Mouse (Mus musculus): Measurements from ENCODE around the gene Trip11. TPM values are rescaled to one million over a fixed set of nuclear protein-coding genes. Genes with fewer than 3 reads are reported as not detected.
"Not testable (repeated sequence)": the region's sequence is repeated elsewhere in the genome, so short reads cannot be mapped to it uniquely, and the experiment has no call there.

The Trip11 gene
- polyA plus RNA-seq (2012; rRNA removed): 7.0 and 9.6 TPM in 2 replicates

DNA sequence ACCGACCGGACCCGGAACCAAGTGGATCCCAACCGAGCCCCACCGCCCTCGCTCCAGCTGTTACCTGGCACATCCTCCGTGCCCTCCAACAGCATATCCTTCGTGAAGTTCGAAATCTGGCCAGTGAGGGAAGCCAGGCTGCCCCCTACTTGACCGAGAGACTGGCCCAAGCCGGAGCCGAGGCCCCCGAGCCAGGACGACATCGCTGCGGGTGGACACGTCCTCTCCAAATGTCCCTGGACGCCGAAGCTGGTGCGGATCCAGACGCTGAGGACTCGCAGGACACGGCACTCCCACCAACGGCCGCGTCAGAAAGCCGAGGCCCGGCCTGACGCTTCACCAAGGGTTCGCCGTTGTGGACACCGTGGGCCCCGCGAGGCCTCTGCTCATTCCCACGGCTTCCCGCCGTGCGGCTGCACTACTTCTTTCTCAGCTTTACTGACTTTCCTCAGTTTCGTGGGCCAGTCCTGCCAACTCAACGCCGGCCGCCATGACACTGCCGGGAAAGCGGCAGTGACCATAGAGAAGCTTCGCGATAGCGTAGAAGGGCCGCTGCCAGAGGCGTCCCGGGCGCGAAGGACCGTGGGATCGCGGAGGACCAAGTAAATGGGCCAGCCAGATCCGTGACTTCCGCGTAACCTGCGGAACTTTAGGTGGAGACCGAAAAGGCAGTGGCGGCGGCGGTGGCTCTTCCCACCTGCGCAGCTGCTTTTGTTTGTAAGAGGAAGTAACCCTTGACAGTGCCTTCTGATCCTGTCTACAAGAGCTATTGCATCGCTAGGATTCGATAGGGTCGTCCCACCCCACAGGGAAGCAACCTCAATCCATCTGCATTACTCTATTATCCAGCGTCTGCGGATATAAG, at the start of gene Trip11:
Gene Trip11, minus strand, starts transcription at position 642 of the 865 bp plus-strand sequence.
- no peak for TF ChIP-seq CTCF (IDR thresholded peaks at IDR 0.05; ENCODE audit: borderline replicate concordance, extremely low read depth, insufficient read depth, insufficient read length)
- TF ChIP-seq POLR2A (IDR thresholded peaks at IDR 0.05; ENCODE audit: borderline replicate concordance, extremely low read depth, insufficient read depth, insufficient read length, poor library complexity, severe bottlenecking): peak; percentile 41; the same call in 1 of the 2 replicates
- DNase-seq (ENCODE audit: low read depth): peak; percentile 97

DNA sequence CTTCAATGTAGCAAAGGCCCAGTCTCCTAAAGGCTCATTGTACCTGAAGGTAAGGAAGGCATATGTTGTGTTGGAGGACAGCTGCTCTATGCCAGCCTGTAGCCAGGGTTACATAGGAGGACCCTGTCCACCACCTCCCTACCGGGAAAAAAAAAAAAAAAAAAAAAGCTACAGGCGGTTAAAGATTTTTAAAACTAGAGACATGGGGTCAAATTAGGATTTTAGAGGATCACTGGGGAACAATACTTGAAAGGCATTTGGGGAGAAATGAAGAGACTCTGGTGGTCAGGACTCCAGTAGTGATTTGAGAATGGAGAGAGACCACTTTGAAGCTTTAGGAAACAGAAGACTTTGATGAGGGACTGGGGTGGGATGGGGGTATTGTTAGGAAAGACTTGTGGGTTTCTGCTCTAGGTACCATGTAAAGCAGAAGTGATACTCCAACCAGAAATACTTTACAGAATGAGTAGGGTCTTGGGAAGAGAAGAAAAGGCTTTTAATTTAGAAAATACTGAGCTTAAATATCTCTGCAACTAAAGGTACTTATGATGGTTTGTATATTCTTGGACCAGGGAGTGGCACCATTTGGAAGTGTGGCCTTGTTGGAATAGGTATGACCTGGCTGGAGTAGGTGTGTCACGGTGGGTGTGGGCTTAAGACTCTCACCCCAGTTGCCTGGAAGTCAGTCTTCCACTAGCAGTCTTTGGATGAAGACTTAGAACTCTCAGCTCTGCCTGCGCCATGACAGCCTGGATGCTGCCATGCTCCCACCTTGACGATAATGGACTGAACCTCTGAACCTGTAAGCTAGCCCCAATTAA, 46.1 kb upstream of the Trip11 start:
- DNase-seq (ENCODE audit: low read depth): not testable (repeated sequence)

DNA sequence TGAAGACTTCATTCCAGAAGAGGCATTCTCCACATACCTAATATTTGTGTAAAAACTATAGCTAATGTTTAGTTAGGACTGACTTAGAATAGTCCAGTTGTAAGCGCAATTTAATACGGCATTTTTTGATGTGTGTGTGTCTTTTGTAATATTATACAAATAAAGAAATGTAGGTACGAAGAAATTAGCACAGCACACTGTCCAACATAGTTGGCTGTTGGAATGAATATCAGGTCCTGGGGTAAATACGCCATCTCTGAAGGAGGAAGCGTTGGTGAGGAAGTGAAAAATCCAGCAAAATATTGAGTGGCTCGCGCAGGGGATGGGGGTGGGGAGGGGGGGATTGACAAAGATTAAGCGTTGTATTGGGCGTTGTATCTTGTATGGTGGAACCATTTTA, 45.5 kb upstream of the Trip11 start:
- TF ChIP-seq CTCF (IDR thresholded peaks at IDR 0.05; ENCODE audit: borderline replicate concordance, extremely low read depth, insufficient read depth, insufficient read length): no peak
- TF ChIP-seq POLR2A (IDR thresholded peaks at IDR 0.05; ENCODE audit: borderline replicate concordance, extremely low read depth, insufficient read depth, insufficient read length, poor library complexity, severe bottlenecking): no peak
- no peak for DNase-seq (ENCODE audit: low read depth)

DNA sequence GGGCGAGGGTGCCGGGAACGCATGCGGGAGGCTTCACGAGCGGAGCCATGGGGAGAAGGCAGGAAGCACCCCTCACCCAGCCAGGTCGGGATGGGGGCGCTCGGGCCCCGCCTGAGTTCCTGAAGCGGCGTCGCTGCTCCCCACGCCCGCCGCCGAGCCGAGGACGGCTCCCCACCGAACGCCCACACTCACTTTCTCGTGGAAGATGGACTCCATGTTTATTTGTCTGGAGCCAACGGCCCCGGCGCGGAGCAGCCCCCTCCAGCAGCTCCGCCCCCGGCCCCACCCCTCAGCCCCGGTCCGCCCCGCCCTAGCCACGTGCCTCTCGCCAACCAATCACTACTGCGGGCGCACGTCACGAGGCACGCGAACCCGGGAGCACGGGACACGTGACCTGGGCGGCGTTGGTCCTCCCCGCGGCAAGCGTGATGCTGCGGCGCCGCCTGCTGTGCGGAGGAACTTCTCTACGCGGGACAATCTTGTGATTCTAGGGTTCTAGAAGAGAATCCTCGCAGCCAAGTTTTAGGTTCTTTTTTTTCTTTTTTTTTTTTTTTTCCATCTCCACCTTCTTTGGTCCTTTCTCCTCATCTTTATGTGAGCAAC, 45.0 kb upstream of the Trip11 start, which contains the start of gene Atxn3:
Gene Atxn3, minus strand, starts transcription at position 305 of the 603 bp plus-strand sequence.
- peak; percentile 50 for TF ChIP-seq CTCF (IDR thresholded peaks at IDR 0.05; ENCODE audit: borderline replicate concordance, extremely low read depth, insufficient read depth, insufficient read length)
- TF ChIP-seq POLR2A (IDR thresholded peaks at IDR 0.05; ENCODE audit: borderline replicate concordance, extremely low read depth, insufficient read depth, insufficient read length, poor library complexity, severe bottlenecking): peak; percentile 76
- DNase-seq (ENCODE audit: low read depth): peak; percentile 99

DNA sequence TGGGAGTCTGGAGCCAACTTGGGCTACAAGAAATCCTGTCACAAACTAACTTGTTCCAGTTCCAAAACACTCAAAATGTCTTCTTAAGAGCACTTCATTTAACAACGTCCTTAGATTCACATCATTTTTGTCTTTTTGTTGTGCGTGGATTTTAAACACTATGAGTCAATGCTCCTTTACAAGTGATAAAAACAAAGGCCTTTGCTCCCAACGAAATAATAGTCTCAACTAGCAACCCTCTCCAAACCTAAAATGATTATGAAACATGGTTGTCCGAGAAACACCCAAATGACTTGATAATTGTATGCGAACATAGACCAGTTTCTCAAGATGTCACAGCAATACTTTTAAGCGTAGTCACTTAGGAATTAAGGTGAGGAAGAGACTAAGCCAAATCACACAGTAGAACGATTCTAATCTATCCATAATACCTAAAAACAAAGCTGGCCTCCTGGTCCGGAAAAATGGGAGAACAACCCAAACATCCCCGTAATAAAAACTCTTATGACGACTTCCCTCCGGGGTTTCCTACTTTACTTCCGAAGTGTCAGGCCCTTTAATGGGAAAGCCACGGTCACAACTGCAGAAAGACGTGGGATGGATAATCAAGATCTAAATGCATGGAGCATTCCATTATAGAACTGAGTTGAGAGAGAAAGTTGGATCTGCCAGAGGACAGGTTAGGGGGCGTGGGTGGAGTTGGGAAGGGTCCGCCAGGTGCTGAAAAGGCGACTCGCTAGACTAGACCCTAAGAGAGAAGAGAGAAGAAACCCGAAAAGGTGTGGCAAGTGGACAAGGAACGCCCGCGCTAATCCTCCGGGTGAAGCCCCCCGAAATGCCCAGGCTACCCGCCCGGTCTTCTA, 44.2 kb upstream of the Trip11 start:
- DNase-seq (ENCODE audit: low read depth): no peak

DNA sequence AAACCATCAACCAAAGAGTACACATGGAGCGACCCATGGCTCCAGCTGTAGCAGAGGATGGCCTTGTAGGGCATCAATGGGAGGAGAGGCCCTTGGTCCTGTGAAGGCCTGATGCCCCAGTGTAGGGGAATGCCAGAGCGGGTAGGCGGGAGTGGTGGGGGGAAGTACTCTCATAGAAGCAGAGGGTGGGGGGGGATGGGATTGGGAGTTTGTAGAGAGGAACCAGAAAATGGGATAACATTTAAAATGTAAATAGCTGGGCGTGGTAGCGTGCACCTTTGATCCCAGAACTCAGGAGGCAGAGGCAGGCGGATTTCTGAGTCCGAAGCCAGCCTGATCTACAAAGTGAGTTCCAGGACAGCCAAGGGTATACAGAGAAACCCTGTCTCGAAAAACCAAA, 42.8 kb upstream of the Trip11 start:
- not testable (repeated sequence) for DNase-seq (ENCODE audit: low read depth)

More for the DNA sequence above, 44.2 kb upstream of the Trip11 start:
- TF ChIP-seq POLR2A (IDR thresholded peaks at IDR 0.05; ENCODE audit: borderline replicate concordance, extremely low read depth, insufficient read depth, insufficient read length, poor library complexity, severe bottlenecking) (no peak), CTCF (IDR thresholded peaks at IDR 0.05; ENCODE audit: borderline replicate concordance, extremely low read depth, insufficient read depth, insufficient read length) (no peak)

DNA sequence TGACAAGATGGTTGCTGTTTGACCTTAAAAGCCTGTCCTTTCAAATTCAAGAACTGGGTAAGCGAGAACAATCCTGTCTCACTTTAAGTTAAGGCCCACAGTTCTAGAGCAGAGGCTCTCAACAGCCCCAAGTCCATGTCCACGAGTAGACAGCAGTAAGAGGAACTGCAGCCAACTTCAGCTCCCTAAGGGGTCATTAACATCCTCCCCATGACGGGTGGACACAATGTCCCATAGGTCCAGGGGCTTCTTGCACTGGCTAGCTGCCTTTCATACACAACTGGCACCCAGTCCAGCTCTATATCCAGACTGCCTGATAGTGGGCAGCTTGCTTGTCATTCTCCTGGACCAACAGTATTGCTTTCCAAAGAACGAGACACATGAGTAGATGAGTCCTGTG, 35.7 kb upstream of the Trip11 start:
- DNase-seq (ENCODE audit: low read depth): no peak
- TF ChIP-seq POLR2A (IDR thresholded peaks at IDR 0.05; ENCODE audit: borderline replicate concordance, extremely low read depth, insufficient read depth, insufficient read length, poor library complexity, severe bottlenecking) (no peak), CTCF (IDR thresholded peaks at IDR 0.05; ENCODE audit: borderline replicate concordance, extremely low read depth, insufficient read depth, insufficient read length) (no peak)

DNA sequence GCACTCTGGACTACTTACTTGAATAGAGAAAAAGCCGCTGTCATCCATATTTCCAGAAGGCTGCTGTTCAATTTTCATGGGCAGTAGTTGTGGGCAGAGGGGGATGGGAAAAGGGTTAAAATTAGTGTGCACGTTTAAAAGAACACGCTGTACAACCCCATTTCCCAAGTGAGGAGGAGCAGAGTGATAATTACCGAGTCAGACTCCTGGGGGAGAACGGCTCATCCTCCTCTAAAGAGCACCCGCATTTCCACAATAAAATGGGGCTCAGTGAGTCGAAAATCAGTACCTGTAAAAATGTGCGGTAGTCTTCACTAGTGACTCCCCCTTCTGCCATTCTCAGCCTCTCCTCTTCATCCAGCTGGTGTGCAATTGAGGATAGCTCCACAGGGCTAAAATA, 34.9 kb upstream of the Trip11 start:
- DNase-seq (ENCODE audit: low read depth): no peak
- no peak for TF ChIP-seq CTCF (IDR thresholded peaks at IDR 0.05; ENCODE audit: borderline replicate concordance, extremely low read depth, insufficient read depth, insufficient read length)
- no peak for TF ChIP-seq POLR2A (IDR thresholded peaks at IDR 0.05; ENCODE audit: borderline replicate concordance, extremely low read depth, insufficient read depth, insufficient read length, poor library complexity, severe bottlenecking)

DNA sequence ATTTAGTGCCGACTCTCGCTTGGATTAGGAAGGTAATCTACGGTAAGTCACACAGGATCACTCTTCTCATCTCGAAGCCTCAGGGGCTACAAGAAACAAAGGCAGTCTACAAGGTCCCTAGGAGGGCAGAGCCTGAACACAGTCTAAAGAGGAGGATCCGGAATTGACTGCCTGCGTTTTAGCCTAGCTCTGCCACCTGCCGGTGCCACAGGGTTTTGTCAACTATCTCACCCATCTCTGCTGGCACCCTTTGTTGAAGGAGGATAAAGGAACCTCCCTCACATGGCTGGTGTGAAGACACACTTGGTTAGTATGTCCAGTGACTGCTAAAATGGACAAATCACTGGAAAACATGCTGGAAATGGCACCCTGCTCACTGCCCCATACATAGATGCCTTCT, 24.5 kb upstream of the Trip11 start:
- DNase-seq (ENCODE audit: low read depth): peak; percentile 8
- no peak for TF ChIP-seq POLR2A (IDR thresholded peaks at IDR 0.05; ENCODE audit: borderline replicate concordance, extremely low read depth, insufficient read depth, insufficient read length, poor library complexity, severe bottlenecking)
- TF ChIP-seq CTCF (IDR thresholded peaks at IDR 0.05; ENCODE audit: borderline replicate concordance, extremely low read depth, insufficient read depth, insufficient read length): peak; percentile 14; the same call in 1 of the 2 replicates

DNA sequence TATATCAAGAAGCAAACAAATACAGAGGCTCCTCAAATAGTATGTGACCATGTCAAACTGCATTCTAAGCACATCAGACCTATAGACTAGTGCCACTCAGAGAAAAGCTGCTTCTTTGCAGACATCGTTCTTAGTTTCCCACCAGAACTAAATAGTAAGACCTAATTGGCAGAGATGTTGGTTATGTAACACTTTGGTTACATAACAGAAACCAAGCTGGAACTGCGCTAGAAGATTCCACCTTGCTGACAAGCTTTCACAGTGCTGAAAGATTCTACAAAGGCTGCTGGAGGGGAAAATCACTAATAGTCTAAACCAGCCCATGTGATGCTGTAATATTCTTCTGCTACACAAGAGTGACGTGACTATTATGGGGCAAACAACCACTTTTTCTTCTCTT, 22.2 kb upstream of the Trip11 start:
- DNase-seq (ENCODE audit: low read depth): no peak
- TF ChIP-seq CTCF (IDR thresholded peaks at IDR 0.05; ENCODE audit: borderline replicate concordance, extremely low read depth, insufficient read depth, insufficient read length): no peak

DNA sequence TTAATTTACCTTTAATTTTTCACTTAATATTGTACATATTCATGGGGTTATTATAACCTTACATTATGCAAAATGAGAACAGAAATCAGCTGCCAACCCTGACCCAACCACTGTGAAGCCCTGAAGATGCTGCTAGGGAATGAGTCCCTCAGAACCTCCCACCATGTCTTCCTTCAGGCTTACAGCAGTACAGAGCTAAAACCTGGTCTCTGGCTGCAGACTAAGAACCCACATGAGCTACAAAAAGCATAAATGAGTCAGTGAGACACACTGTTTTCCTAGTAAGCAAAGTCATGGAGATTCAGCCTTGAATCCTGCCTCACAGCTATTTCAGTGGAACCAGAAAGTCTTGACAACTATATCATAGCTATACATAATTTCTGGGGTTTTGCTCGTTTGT, 15.4 kb upstream of the Trip11 start:
- DNase-seq (ENCODE audit: low read depth): no peak
- no peak for TF ChIP-seq CTCF (IDR thresholded peaks at IDR 0.05; ENCODE audit: borderline replicate concordance, extremely low read depth, insufficient read depth, insufficient read length)
- TF ChIP-seq POLR2A (IDR thresholded peaks at IDR 0.05; ENCODE audit: borderline replicate concordance, extremely low read depth, insufficient read depth, insufficient read length, poor library complexity, severe bottlenecking): no peak
